Mouse (Mus musculus) liver, postnatal 0 days (tissue): ENCODE results near the gene Rasgef1b.

Source experiments
- CTCF ChIP-seq: sonication (generic); IDR thresholded peaks from 2 replicates; pipeline ENCODE4 v1.5.1; 2016; ENCODE audit warnings: antibody characterized with exemption, low read depth
- EP300 ChIP-seq: IDR thresholded peaks from 2 replicates; pipeline ENCODE4 v1.6.1; 2016; ENCODE audit warnings: antibody characterized with exemption, low read depth, mild to moderate bottlenecking

GRCm38 (mm10) chr5:99607602-99608001 is 121.3 kb downstream of the Rasgef1b start:
- no peak for TF ChIP-seq CTCF
- no peak for TF ChIP-seq EP300
